Mouse (Mus musculus): ENCODE data around the gene Myo5c.

The Myo5c gene

DNA sequence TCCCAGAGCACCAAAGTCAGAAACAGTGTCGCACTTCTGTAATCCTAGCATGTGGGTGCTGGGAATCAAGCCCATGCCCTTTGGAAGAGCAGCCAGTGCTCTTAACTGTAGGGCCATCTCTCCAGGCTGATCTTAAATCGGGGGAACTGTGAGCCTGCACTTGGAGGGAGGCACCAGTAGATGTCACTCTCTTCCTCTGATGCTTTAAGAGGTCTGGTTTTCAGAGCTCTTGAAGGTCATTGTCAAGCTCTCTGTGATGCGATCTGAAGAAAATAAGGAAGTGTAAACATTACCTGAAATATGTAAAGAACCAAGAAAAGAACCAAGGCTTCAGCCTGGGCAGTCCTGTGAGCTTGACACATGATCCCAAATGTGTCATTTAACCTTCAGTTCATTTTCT is 51.0 kb downstream of the Myo5c start:
- DNase-seq, result peak; percentile 19 to 38

DNA sequence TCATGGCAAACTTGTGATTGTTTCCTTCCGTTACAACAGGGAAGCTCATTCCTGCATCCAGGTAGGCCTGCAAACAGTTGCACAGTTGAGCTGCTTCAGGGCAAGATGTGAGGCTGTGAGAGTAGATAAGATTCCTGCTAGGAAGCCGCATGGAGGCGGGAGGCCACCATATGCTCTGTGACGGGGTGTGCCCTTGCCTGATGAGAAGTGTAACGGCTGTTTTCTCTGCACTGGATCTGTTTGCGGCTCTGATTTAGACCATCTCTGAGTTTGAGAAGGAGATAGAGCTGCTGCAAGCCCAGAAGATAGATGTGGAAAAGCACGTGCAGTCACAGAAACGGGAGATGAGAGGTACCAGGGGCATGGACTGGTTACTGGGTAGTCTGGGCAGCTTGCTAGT is 51.8 kb downstream of the Myo5c start:
- no peak for DNase-seq

DNA sequence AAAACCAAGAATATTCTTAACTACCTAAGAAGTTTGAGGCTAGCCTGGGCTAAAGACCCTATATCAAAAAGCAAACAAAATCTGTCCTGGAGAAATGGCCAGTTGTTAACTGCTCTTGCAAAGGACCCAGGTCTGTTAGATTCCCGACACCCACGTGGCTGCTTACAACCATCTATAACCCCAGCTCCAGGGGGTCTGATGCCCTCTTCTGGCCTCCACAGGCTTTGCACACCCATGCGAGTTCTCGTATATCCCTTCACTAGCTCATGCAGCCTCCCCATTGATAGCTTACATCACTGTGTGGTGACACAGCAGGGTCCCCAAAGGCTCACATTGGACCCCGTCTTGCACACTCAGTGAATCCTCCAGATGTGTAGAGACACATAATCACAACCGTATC is 53.5 kb downstream of the Myo5c start:
- DNase-seq, result no peak

DNA sequence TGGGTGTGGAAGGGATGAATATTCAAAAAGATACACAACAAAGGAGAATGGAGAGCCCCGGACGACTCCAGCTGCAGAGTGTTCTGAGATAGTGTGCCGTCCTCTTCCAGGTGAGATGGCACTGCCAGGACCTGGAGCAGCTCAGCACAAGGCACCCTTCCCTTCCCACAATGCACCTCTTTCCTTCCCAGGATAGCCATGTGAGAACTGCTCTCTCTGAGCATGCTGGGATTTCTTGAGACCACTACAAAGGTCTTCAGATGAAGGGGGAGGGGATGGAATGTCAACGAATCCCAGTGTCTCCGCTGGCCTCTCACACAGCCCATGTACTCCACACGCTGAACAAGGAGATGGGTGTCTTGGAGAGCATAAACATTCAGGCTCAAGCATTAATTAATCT is 55.8 kb downstream of the Myo5c start:
- no peak for DNase-seq

DNA sequence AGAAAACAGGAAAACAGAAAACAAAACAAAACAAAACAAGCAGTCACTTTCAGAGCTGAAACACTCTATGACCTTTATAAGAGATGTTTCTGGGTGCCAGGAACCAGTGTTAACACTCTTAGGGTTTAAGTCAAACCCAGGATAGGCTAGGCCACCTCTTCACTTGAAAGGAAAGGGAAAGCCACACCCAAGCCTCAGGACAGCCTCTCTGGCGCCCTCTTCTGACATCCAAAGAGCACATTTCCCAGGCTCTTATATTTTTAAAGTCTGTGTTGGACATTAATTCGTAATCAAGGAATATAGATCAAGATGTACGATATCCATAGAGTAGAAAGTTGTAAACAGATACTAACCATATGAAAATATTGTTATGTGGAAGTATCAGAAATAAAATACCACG is 57.7 kb downstream of the Myo5c start:
- DNase-seq, result no peak

DNA sequence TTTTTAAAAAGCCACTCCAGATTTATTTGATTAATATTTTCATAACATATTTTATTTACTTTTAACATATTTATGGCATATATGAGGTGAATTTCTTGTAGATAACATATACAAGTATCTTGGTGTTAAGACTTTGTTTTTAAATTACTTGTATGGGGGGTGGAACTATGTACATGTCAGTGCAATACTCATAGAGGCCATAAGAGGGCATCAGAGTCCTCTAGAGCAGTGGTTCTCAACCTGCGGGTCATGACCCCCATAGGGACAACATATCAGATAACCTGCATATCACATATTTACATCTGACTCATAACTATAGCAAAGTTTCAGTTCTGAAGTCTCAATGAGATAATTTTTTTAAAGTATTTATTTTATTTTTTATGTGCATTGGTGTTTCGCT is 67.5 kb downstream of the Myo5c start:
- DNase-seq, result no peak

DNA sequence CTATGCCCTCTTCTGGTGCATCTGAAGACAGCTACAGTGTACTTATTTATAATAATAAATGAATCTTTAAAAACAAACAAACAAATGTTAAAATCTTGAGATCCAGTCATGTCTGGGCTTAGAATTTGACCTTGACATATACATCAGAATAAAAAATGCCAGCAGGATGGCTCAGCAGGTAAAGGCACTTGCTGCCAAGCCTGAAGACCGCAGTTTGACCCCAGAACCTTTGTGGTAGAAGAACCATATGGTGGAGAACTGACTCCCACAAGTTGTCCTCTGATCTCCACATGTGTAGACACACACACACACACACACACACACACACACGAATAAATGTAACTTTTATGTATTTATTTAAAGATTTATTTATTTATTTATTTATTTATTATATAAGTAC is 71.2 kb downstream of the Myo5c start:
- no peak for DNase-seq

DNA sequence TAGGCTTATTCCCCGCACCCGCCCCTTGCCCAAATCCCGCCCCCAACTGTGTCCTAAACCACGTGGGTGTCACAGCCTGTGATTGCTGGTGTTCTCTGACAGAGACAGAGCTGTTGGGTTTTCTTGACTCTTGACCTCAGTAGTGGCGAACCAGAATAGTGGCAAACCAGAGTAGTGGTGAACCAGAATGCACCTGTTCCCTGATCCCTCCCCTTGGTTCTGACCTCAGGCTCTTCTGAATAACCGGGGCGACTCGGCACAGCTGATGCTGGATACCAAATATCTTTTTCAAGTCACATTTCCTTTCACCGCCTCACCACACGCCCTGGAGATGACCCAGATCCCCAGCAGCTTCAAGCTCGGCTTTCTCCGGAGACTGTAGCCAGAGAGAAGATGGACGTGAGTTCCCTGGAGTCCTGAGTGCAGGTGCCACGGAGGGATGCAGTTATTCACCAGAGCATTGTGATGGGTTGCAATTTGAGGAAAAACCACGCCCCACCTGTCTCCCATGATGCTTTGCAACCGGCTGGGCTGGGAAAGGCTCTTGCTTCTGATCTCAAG is 72.0 kb downstream of the Myo5c start:
- DNase-seq, result no peak

DNA sequence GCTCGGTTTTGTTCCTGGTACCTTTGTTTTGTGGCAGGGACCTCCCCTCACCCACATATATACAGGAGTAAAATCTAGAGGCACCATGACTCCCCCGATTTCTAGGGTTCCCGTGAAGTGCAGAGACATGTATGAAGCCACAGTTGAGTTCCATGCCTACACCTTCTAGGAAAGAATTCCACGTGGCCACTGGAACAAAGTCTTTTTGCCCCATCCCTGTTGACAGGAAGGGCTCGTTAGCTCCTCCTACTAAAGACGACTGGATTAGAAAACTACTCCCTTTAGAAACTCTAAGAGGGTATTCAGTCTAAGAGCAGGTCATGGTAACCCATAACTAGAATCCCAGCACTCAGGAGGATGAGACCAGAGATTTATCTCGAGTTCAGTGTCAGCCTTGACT is 72.5 kb downstream of the Myo5c start:
- no peak for DNase-seq

DNA sequence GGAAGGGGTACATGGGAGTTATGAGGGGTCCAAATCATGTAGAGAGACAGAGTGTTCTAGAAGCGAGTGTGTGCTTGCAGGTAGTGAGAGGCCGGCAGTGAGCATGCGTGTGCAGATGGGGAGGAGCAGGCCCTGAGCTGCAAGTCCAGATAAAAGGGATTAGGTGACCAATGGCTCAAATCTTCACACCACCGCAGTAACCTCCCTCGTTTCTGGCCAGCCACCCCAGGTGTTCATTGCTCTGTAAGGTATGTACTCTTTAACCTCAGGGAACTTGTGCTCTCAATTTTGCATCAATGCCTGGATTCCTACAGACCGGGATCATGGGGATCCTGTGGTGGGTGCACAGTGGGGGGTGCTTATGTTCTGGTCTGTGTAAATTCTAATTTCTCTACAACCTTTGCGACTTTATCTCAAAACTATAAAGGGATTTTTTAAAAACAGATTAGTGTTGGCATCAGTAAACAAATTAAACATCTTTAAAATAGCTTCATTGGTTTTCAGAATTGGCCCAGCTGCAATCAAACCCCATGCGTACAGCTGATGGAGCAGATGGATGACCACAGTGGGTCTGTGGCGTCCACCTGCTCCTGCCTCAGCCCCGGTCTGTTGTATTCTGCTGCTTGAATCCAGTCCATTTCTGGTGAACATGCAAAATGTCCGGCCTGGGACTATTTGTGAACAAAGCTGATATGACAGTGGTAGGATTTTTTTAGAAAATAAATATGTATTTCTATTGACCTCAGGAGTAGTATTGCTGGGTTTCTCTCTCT is 74.5 kb downstream of the Myo5c start, which contains the start of gene Gnb5:
TSS of gene Gnb5 (plus strand) at position 163 of the 773 bp plus-strand sequence.
- DNase-seq, result no peak

DNA sequence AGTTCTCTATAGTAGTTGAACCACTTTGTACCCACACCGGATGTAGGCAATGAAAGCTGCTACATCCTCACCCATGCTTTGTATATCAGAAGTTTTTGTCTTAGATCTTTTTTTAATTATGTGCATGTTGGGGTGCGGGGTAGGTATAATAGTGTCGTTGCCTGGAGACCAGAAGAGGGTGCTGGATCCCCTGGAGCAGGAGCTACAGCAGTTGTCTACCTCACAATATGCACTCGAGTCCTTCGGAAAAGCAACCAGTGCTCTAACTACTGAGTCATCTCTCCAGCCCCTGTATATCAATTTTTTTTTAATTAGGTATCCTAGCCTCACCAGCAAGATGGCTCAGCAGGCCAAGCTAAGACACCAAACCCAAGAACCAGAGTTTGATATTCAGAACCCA is 75.2 kb downstream of the Myo5c start:
- no peak for DNase-seq

DNA sequence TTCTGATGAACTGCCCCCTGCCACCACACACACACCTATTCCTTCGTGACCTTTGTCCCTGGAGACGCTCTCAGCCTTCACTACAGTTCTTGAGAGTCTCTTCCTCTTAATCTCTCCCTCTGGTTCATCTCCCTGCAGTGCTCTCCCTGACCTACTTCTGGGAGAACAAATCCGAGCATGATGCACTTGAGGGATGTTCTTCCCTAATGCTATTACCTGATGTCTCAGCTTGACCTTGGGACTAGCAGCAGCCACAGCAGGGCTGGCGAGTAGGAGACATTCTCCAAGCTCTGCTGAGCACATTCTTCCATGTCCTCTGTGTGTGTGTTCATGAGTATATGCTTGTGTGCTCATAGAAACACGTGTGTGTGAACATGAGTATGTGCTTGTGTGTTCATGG is 76.8 kb downstream of the Myo5c start:
- no peak for DNase-seq

DNA sequence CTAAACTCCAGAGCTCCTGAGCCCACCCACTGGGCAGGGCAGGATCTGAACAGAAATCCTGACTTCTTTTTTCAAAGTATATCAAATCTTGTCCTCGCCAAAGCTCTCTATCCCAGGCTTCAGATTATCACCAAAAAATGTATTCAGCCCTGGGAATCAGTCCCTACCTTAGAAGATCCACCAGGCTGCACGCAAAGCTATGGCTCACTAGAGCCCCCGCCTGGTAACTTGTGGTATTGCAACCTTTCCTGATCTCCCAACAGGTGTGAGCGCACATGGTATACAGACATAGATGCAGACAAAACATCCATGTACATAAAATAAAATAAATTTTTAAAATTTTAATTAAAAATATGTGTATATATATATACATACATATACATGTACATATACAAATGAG is 80.2 kb downstream of the Myo5c start:
- DNase-seq, result peak; percentile 67 to 75

DNA sequence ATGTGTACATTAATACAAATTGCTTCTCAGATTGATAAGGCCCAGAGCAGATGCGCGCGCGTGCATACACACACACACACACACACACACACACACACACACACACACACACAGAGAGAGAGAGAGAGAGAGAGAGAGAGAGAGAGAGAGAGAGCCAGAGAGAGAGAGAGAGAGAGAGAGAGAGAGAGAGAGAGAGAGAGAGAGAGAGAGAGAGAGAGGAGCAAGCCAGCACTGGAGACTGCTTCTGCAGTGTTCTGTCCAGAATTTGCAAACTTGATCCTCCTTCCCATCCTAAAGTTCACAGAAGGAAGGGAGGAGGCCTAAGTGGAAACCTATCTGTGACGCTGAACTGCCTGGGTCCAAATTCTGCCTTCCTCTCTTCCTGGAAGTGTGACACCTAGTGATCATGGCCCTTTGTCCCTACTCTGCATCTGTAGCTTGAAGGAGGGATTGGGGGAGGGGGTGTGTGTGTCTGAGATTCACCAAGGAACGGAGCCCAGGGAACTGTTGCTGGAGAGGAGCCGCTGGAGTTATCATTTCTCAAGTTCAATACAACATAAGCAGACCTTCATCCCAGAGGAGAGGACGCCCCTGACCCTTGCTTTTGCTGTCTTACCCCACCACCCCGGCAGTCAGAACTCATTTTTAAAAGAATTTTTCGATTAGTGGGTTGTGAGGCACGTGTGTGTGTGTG is 81.5 kb downstream of the Myo5c start:
- no peak for DNase-seq

DNA sequence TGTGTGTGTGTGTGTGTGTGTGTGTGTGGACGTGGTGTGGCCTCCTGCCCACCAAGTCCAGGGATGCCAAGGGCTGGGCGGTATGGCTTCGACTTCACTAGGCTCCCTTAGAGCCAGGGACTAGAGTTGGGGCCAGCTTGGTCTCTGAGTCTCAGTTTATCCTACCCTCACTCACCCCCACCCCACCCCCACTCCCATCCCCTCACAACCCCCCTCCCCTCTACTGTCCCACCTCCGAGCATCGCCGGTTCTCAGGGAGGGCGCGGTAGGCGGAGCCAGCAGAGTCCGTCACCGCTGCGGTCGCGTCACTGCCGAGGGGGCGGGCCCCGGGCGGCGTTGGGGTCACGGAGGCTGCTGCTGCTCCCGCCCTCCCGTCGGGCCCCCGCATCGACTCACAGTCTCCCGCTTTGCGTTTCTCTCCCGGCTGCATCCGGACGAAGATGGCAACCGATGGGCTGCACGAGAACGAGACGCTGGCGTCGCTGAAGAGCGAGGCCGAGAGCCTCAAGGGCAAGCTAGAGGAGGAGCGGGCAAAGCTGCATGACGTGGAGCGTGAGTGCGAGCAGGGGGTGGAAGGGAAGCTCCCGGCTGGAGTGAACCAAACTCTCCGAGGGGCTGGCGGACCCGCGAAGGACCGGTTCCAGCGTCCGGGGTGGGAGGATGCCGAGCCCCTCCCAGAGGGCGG is 82.2 kb downstream of the Myo5c start:
- DNase-seq, result peak; percentile 83 to 86

DNA sequence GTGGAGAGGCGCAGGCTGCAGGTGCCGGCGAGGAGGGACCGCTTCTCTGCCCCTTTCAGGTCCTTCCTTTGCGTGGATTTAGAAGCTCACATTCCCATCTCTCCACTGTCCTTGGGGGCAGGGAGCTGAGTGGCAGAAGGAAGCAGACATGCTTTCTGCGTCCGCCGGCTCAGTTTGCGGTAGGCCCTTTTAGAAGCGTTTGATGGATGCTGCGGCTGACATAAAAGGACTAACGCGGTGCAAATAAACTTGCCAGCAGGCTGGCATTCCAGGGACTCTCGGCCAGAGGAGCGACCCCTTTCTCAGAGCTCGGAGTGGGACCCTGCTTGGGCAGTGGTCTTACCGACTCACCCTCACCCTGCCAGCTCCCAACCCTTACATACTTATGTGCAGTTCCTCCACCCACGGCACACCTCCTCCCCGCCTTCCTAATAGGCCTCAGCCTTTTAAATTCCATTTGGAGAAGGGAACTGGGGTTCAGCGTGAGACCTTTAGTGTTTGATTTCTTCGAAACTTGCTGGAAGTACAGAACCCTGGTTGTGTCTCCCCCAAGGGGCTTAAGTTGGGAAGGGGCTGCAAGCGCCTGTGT is 82.8 kb downstream of the Myo5c start:
- DNase-seq, result no peak

DNA sequence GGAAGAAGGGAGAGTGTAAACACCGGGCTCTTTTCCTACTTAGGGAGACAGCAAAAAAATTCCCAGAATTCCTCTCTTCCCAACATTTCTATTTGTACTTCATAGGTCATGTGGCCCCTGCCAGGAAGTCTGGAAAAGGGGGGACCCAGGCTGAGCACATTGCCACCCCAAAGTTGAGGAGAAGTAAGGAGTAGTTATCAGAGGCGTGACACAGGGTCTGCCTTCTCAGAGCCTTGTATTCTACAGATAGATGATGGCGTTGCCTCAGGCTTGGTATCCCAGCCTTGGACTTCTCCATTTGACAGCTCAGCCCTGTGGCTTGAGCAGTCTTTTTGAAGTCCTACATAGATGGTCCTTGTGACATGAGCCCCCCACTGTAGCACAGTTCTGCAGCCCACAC is 83.4 kb downstream of the Myo5c start:
- DNase-seq, result no peak

DNA sequence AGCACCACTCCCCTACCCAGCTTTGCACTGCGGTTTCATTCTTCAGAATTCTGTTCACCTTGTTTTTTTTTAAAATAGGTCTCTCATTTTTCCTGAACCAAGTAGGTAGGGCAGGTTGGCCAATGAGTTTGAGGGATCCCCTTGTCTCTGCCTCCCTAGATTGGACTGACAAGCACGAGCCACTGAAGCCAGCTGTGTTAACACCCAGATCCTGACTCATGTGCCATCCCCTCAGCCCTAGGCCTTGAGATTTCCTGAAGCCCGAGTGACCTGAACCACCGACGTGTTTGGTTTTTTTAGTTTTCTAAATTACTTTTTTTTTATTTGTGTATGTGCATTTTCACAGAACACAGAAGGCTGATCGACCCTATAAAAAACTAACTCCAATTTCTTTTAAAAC is 85.0 kb downstream of the Myo5c start:
- DNase-seq, result no peak

DNA sequence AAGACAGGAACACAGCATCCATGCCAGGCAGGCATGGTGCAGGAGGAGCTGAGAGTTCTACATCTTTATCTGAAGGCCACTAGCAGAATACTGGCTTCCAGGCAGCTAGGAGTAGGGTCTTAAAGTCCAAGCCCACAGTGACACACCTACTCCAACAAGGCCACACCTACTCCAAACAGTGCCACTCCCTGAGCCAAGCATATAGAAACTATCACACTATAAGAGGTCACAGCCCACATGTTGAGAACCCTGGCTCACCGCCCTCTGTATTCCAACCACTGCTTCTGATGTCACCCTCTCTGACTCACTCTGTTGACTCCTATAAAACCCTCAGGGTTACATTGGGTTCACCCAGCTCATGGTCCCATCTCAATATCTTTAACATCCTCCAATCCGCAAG is 86.4 kb downstream of the Myo5c start:
- DNase-seq, result no peak

DNA sequence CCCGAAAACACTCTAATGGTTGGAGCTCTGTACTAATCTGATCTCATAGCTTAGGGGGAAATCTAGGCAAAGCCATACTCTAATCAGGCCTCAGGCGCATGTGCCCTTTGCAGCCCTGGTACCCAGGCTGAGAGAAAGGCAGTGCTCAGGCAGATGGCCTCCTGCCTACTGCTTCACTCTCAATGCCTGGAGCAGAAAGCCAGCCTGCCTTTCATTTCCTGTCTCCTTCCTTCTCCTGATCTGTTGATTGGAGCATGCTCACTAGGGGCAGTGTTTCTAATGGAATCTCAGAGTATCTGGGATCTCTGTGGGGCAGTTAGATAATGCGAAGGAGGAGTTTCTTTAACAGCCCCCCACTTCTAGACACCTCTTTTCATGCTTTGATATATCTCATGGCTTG is 87.5 kb downstream of the Myo5c start:
- DNase-seq, result no peak

DNA sequence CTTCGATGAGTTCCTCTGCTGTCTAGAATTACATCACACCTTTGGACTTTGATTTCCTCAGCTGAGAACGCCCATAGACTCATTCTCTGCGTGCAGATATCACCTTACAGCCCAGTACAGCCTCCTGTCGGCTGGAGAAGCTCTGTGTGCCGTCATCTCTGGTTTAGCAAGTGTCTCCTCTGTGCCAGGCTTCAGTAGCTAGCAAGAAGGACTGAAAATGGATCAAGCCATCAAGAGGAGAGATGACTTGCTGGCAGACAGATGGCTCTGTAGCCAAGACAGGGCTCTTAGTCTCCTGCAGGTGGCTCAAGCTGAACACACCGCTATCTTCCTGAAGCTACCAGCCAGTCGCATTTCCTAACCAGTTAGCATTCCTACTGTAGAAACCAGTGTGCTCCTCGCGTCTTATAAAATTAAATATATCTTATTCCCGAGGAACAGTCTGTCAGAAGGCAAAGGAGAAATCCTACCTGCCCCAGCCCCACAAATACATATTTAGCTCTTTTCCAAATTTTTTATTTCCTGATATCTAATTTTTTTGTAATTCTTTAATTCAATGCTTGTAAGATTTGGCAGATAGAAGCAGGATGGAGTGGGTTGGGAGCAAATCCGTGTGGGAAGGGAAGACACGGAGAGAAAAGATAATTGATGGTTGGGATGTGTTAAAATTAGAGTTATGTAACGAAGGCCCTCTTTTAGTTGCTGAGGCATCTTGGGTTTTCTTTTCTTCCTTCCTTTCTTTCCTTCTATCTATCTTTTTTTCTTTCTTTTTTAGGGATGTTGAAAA is 90.5 kb downstream of the Myo5c start:
- no peak for DNase-seq

DNA sequence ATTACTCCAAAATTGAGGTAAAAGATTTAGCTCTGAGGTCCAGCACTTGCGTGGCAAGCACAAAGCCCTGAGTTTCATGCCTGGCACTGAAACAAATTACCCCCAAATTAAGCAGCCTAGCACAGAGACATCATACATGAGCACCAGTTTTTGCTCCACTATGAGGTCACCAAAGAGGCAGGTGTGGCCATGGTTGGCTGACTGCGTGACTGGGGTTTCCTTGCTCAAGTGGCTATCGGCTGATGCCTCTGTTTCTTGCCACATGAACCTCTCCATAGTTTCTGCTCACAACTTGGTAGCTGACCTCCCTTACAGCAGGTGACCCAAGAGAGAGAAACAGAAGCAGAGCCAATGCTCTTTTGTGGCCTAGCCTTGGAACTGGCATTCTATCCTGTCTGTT is 96.2 kb downstream of the Myo5c start:
- no peak for DNase-seq

DNA sequence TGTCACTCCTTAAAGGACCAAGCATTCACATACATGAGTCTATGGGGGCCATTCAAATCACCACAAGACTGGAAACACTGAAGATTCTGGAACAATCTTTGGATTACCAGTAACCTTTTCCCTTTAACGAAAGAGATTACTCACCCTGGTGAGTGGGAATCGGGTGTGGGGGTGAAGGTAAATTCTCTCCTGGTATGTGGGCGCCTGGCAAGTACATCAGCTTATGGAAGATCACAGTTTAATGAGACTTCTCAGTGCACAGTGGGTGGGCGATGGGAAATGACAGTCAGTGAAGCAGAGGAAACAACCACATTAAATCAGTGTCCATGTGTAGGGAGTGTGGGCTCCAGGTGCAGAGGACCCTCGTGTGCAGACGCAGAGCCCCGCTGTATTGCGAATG is 99.0 kb downstream of the Myo5c start:
- no peak for DNase-seq
